Mouse (Mus musculus) spleen, adult 2 months (tissue): ENCODE measurements at regions not wholly inside any gene's neighbourhood (a gene's known extent, or its start where the extent isn't known, plus 50 kb on each side); places are given as distances from the start of the nearest gene placed in this dataset.

Experiments used
- CTCF ChIP-seq: fragments of 200-500 bp; IDR thresholded peaks from 2 replicates; pipeline ENCODE4 v1.5.1; 2011; ENCODE audit warnings: mild to moderate bottlenecking, inconsistent platforms; ENCODE audit not compliant: insufficient read depth, insufficient read length, insufficient replicate concordance; ENCODE audit errors: extremely low read depth
- POLR2A ChIP-seq: fragments of 200-500 bp; IDR thresholded peaks from 2 replicates; pipeline ENCODE4 v1.6.1; 2011; ENCODE audit warnings: low read depth, low read length, inconsistent platforms

GRCm38 (mm10) chr15:67354598-67355159 lies 854.0 kb upstream of the Lrrc6 start:
- TF ChIP-seq CTCF (no peak), POLR2A (no peak)
